Mouse (Mus musculus): ENCODE measurements around the gene Ccl4. TPM values are rescaled to one million over a fixed set of nuclear protein-coding genes. Genes with fewer than 3 reads are reported as not detected.

Gene Ccl4
- polyA plus RNA-seq, 1 experiment, result 2.0 TPM

DNA sequence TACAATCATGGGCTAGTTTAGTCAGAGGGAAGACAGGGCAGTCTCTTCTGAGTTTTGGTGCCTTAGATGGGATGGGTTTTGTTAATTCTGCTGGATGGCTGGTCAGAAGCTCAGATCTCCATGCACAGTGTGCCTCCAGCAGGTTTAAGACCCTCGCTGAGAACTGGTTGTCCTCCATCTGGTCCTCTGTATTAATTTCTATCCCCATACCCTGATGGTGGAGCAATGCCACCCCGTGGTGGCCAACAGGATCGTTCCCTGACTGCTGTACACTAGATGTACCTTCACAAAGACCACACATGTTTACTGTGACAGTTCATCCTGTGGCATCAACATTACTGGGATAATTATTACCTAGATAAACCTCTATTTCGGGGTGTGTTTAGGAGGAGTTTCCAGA, 29.6 kb upstream of the Ccl4 start:
- H3K27ac ChIP-seq (ENCODE audit: insufficient read depth, low read depth, low read length), result no peak overlapping the region
- H3K36me3 ChIP-seq (ENCODE audit: control insufficient read depth, insufficient read depth, low read length), result no peaks in the 10 kb centered on the region
- H3K27me3 ChIP-seq (replicated peaks; ENCODE audit: control insufficient read depth, insufficient read depth, low read length), result no peaks in the 10 kb centered on the region
- TF ChIP-seq POLR2A (IDR thresholded peaks at IDR 0.05; ENCODE audit: low read depth, low read length) (no peak), CTCF (conservative IDR thresholded peaks at IDR 0.05; ENCODE audit: insufficient read depth, insufficient read length, low read depth, low read length) (peak; percentile 71)
- no peak overlapping the region for H3K4me3 ChIP-seq (ENCODE audit: insufficient read depth, low read depth, low read length)
- peaks cover 6% of the 10 kb centered on the region; the same call in 1 of the 2 replicates for H3K4me1 ChIP-seq (ENCODE audit: control insufficient read depth, insufficient read depth, low read length)
- WGBS, result 56% methylated on average over 4 of the region's 4 CpGs
- peak; percentile 18 for DNase-seq

DNA sequence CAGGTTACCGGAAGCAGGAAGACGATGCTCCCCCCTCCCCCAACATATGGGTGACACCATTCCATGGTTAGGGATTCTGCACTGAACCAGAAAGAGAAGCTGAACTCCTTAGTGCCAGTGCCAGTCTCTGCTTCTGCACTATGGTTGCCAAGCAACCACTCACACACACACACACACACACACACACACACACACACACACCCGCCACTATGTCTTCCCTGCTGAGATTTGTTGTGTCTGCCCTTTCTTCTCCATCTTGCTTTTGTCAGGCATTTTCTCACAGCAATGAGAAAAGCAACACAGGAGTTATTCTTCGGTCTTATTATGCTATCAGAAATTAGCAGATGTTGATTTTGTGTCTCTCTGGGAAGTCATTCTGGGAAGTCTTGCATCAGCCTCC, 28.0 kb upstream of the Ccl4 start:
- TF ChIP-seq CTCF (conservative IDR thresholded peaks at IDR 0.05; ENCODE audit: insufficient read depth, insufficient read length, low read depth, low read length) (no peak), POLR2A (IDR thresholded peaks at IDR 0.05; ENCODE audit: low read depth, low read length) (no peak)
- WGBS, result 56% methylated on average over 4 of the region's 4 CpGs
- no peak overlapping the region for H3K4me3 ChIP-seq (ENCODE audit: insufficient read depth, low read depth, low read length)
- H3K27me3 ChIP-seq (replicated peaks; ENCODE audit: control insufficient read depth, insufficient read depth, low read length), result no peaks in the 10 kb centered on the region
- no peak overlapping the region for H3K27ac ChIP-seq (ENCODE audit: insufficient read depth, low read depth, low read length)
- DNase-seq, result no peak
- no peaks in the 10 kb centered on the region for H3K36me3 ChIP-seq (ENCODE audit: control insufficient read depth, insufficient read depth, low read length)
- H3K4me1 ChIP-seq (ENCODE audit: control insufficient read depth, insufficient read depth, low read length), result peaks cover 6% of the 10 kb centered on the region; the same call in 1 of the 2 replicates

DNA sequence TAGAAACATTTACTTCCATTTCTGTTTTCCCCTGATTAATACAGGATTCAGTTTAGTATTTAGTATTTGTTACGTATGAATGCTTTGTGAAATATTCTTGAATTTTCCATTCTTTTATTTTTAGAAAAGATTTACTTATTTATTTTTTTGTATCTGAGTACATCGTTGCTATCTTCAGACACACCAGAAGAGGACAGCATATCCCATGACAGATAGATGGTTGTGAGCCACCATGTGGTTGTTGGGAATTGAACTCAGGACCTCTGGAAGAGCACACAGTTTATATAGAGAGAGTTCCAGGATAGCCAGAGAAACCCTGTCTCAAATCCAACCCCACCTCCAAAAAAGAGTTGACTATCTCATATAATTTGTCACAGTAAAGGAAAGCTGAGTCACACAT, 27.5 kb upstream of the Ccl4 start:
- no peaks in the 10 kb centered on the region for H3K36me3 ChIP-seq (ENCODE audit: control insufficient read depth, insufficient read depth, low read length)
- no peak overlapping the region for H3K27ac ChIP-seq (ENCODE audit: insufficient read depth, low read depth, low read length)
- 95% methylated on average over 2 of the region's 2 CpGs for WGBS
- H3K27me3 ChIP-seq (replicated peaks; ENCODE audit: control insufficient read depth, insufficient read depth, low read length), result no peaks in the 10 kb centered on the region
- peaks cover 6% of the 10 kb centered on the region; the same call in 1 of the 2 replicates for H3K4me1 ChIP-seq (ENCODE audit: control insufficient read depth, insufficient read depth, low read length)
- no peak overlapping the region for H3K4me3 ChIP-seq (ENCODE audit: insufficient read depth, low read depth, low read length)
- no peak for DNase-seq
- TF ChIP-seq POLR2A (IDR thresholded peaks at IDR 0.05; ENCODE audit: low read depth, low read length) (no peak), CTCF (conservative IDR thresholded peaks at IDR 0.05; ENCODE audit: insufficient read depth, insufficient read length, low read depth, low read length) (no peak)

DNA sequence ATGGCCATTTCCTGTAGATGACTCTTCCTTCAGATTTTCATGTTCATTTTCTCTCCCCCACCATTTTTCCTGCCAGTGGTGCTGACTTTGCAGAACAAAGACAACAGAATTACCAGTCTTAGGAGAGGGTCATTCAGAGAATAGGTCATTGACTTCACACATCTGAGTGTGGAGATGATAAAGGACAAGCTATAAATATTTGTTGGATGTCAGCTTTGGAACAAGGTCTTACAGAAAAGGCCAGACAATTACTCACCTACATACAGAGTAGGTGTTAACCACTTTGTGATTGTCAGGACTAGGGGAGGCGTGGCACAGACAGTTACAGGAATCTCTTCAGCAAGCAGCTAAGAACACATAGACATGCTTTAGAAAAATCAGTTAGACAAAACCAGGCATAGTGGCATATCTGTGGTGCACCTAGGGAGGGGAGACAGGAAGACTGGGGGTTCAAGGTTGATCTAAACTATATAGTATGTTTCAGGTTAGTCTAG, 25.6 kb upstream of the Ccl4 start:
- Histone ChIP-seq H3K4me3 (ENCODE audit: insufficient read depth, low read depth, low read length) (no peak overlapping the region), H3K27me3 (replicated peaks; ENCODE audit: control insufficient read depth, insufficient read depth, low read length) (no peaks in the 10 kb centered on the region), H3K36me3 (ENCODE audit: control insufficient read depth, insufficient read depth, low read length) (no peaks in the 10 kb centered on the region), H3K27ac (ENCODE audit: insufficient read depth, low read depth, low read length) (no peak overlapping the region), H3K4me1 (ENCODE audit: control insufficient read depth, insufficient read depth, low read length) (0 out of 2 replicates have a peak, but pooled peaks cover under 1% of the 10 kb centered on the region)
- no peak for DNase-seq
- no peak for TF ChIP-seq CTCF (conservative IDR thresholded peaks at IDR 0.05; ENCODE audit: insufficient read depth, insufficient read length, low read depth, low read length)
- TF ChIP-seq POLR2A (IDR thresholded peaks at IDR 0.05; ENCODE audit: low read depth, low read length), result no peak
- 86% methylated on average over 1 of the region's 1 CpGs for WGBS

DNA sequence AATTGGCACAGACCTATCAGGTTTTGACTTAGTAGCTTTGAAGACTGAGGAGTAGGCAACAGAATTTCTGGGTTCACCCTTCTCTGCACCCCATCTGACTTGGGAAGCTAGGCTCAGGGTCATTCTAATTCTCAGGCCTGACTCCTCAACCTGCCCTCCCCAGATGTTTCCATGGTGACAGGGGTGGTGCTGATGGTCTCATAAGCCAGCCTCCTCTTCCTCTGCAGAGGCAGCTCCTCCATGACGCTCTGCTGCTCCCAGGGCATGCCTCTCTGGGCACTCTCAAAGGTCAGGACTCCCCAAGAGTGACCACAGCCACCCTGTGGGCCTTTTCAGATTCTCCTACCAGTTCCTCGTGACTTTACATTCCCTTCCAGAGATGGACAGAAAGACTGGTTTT, 23.4 kb upstream of the Ccl4 start:
- Histone ChIP-seq H3K27me3 (replicated peaks; ENCODE audit: control insufficient read depth, insufficient read depth, low read length) (no peaks in the 10 kb centered on the region), H3K27ac (ENCODE audit: insufficient read depth, low read depth, low read length) (no peak overlapping the region), H3K36me3 (ENCODE audit: control insufficient read depth, insufficient read depth, low read length) (no peaks in the 10 kb centered on the region), H3K4me1 (ENCODE audit: control insufficient read depth, insufficient read depth, low read length) (0 out of 2 replicates have a peak, but pooled peaks cover 2% of the 10 kb centered on the region), H3K4me3 (ENCODE audit: insufficient read depth, low read depth, low read length) (no peak overlapping the region)
- no peak for DNase-seq
- TF ChIP-seq CTCF (conservative IDR thresholded peaks at IDR 0.05; ENCODE audit: insufficient read depth, insufficient read length, low read depth, low read length), result no peak
- no peak for TF ChIP-seq POLR2A (IDR thresholded peaks at IDR 0.05; ENCODE audit: low read depth, low read length)
- WGBS, result 57% methylated on average over 2 of the region's 2 CpGs

DNA sequence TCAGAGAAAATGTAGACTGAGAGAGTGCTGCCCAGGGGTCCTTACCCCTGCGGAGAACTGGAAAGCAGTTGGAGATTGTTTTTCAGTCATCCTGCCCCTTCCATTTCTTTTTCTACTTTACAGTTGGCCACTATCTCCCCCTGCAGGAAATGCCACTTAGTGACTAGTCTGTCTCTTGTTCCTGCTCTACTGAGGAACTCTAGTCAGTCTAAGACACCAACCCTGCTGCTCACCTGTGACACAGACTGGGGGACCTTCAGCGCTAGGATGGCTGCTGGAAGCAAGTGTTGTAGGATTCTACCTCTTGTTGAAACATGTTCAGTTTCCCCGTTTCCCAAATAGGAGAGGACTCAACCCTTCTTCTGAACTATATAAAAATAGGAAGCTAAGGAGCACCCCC, 22.9 kb upstream of the Ccl4 start:
- Histone ChIP-seq H3K27ac (ENCODE audit: insufficient read depth, low read depth, low read length) (no peak overlapping the region), H3K36me3 (ENCODE audit: control insufficient read depth, insufficient read depth, low read length) (no peaks in the 10 kb centered on the region), H3K27me3 (replicated peaks; ENCODE audit: control insufficient read depth, insufficient read depth, low read length) (no peaks in the 10 kb centered on the region), H3K4me3 (ENCODE audit: insufficient read depth, low read depth, low read length) (no peak overlapping the region), H3K4me1 (ENCODE audit: control insufficient read depth, insufficient read depth, low read length) (0 out of 2 replicates have a peak, but pooled peaks cover 2% of the 10 kb centered on the region)
- peak; percentile 24 for DNase-seq
- no peak for TF ChIP-seq CTCF (conservative IDR thresholded peaks at IDR 0.05; ENCODE audit: insufficient read depth, insufficient read length, low read depth, low read length)
- no peak for TF ChIP-seq POLR2A (IDR thresholded peaks at IDR 0.05; ENCODE audit: low read depth, low read length)
- 80% methylated on average over 3 of the region's 3 CpGs for WGBS

DNA sequence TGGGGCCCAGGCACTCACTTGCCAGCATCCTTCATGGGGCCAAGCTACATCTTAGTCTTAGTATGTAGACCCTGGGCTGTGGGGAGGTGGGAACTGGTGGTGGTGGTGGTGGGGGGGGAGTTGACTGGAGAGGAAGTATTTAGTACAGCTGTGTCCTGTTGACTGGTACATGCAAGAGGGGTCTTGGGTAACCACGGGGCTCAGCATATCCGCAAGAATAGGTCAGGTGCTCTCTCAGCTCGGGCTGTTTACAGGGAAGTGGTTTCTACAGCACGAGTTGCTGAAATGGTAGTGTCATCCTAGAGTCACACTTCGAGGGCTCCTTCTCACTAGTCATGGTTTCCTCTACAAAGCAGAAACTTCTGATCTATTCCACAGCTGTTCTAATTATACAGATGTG, 22.2 kb upstream of the Ccl4 start:
- no peak overlapping the region for H3K4me3 ChIP-seq (ENCODE audit: insufficient read depth, low read depth, low read length)
- H3K4me1 ChIP-seq (ENCODE audit: control insufficient read depth, insufficient read depth, low read length), result 0 out of 2 replicates have a peak, but pooled peaks cover 2% of the 10 kb centered on the region
- TF ChIP-seq POLR2A (IDR thresholded peaks at IDR 0.05; ENCODE audit: low read depth, low read length), result no peak
- TF ChIP-seq CTCF (conservative IDR thresholded peaks at IDR 0.05; ENCODE audit: insufficient read depth, insufficient read length, low read depth, low read length), result no peak
- DNase-seq, result no peak
- no peaks in the 10 kb centered on the region for H3K27me3 ChIP-seq (replicated peaks; ENCODE audit: control insufficient read depth, insufficient read depth, low read length)
- no peak overlapping the region for H3K27ac ChIP-seq (ENCODE audit: insufficient read depth, low read depth, low read length)
- 71% methylated on average over 5 of the region's 5 CpGs for WGBS
- no peaks in the 10 kb centered on the region for H3K36me3 ChIP-seq (ENCODE audit: control insufficient read depth, insufficient read depth, low read length)

Measured in kidney, adult 2 months (tissue).